Mouse (Mus musculus) retina, postnatal 1 day (tissue): Measurements from ENCODE around the gene Ttc39a.
"Not testable (repeated sequence)": the region's sequence is repeated elsewhere in the genome, so short reads cannot be mapped to it uniquely, and the experiment has no call there.

Experiments used
- DNase-seq: peaks from one replicate; pipeline ENCODE4 v3.0.0-alpha.2; 2012

Gene Ttc39a

DNA sequence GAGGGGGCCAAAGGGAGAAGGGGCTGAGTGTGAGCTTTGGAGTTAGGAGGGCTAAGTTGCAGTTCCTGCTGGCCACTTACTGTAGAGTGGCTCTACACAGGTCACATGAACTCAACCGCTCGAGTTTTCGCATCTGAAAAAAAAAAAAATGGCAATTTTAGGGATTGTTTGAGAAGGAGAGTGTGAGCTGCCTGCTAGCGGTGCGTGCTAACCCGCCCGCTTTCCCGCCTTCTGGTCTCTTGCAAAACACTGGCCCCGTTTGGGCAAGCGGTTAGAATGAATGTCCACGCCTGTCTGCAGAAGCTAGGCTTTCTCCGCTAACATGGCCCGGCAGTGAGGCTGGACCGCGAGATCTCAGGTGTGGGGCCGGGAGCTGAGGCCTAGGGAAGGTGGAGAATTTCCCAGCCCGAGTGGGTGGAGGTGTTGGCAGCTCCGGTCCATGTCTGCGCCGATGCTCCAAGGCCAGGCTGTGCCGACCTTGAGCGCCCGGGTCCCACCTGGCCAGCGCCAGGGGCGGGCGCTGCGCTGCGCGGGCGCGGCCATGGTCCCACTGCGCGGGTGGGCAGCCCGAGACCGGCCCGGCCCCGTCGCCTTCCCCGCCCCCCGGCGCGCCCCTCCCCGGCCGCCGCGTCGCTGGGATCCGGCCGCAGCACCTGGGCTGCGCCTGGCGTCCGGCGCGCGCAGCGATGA lies at the start of gene Ttc39a:
Gene Ttc39a (plus strand): TSS at position 138 of the 690 bp plus-strand sequence.
- peak; percentile 53 for DNase-seq

GRCm38 (mm10) chr4:109378107-109378506 lies 28.3 kb upstream of the Ttc39a start:
- DNase-seq, result no peak

- DNase-seq, result no peak
These were observed 24.0 kb upstream of the Ttc39a start for GRCm38 (mm10) chr4:109382457-109382856.

- DNase-seq, result no peak
These were observed 20.8 kb upstream of the Ttc39a start for GRCm38 (mm10) chr4:109385599-109385998.

DNA sequence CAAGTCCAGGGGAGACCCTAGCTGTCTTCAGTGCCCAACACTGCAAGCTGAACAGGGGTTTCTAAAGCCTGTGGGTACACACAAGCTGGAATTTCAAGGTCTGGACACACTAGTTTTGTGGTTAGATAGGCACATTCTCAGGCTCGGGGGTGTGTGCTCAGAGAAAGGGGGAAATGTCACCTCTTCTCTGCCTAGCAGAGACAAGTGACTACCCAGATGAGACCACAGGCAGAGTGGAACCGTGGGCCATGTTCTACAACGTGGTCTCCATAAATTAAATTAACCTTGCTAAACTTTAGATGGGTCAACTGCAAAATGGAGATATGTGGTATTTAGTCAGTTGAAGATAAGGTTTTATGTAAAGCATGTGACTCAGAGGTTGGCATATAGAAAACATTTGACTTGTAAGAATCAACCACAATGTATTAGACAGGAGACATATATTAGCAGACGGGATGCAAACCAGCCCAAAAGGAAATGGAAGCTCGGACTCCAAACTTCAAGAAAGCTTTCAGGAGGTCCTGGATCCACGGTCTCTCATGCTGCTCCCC lies 13.1 kb upstream of the Ttc39a start:
- no peak for DNase-seq

- peak; percentile 18 for DNase-seq
These were observed 12.5 kb upstream of the Ttc39a start for GRCm38 (mm10) chr4:109393902-109394301.

GRCm38 (mm10) chr4:109394314-109395074 lies 11.9 kb upstream of the Ttc39a start:
- DNase-seq, result no peak

DNA sequence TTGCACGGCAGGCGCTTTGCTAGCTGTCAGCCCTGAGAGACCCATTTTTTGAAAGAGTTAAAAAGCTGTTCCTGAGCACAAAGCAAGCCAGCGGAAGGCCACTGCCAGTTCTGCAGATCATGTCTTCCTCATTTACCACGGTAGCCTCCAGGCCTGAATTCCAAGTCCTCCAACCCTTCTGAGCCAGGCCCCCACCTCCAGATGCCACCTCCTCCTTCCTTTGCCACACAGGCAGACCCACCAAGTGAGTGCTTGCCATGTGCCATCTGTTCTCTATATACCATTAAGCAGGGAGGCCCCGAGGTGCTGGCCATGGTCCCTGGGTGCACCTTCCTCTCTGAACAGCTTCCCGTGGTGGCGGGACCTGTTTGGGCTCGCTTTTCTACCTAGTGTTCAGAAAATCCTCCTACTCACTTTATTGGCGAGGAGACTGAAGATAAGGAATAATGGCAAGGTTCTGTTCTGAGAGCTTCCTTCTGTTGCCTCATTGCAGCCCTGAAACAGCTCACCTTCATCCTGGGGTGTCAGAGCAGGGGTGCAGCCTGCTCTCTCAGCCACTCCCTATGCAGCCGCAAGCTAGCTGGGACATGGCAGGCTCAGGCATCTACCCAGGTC lies 6.0 kb upstream of the Ttc39a start:
- DNase-seq, result no peak

DNA sequence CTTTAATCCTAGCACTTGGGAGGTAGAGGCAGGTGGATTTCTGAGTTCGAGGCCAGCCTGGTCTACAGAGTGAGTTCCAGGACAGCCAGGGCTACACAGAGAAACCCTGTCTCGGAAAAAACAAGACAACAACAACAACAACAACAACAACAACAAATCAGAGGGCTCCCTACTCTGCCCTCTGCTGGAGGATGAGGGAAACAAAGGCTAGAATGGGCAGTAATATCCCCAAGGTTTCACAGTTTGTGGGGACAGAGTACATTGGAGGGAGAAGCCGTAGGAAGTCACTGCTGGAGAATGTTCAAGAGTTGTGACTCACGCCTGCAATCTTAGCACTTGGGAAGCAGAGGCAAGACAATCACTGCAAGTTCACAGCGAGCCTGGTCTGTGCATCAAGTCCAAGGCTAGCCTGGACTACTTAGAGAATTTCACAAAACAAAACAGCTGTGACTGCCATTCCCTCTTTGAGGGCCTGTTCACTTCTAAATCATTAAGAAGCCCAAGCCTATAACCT lies 5.2 kb upstream of the Ttc39a start:
- DNase-seq, result no peak

- not testable (repeated sequence) for DNase-seq
These were observed 1.5 kb upstream of the Ttc39a start for GRCm38 (mm10) chr4:109404908-109405307.

DNA sequence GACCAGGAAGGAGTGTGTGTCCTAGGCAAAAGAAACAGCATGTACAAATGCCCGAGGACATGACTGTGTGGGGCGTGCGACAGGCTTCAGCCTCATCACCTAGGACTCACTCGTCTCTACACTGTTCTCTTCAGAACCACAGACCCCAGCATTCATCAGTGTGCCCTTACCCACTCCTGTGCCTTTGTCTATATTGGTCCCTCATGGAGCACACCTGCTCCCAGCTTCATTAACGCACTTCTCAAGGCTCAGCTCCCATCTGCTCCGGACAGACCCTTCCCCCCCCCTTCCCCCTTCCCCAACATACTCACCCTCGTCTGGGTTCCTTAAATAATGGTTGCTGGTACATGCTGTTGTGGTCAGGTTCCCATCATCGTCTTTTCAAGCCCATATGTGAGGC lies 1.0 kb upstream of the Ttc39a start:
- no peak for DNase-seq

- peak; percentile 67 for DNase-seq
These were observed 353 bp upstream of the Ttc39a start for GRCm38 (mm10) chr4:109406054-109406485.

DNA sequence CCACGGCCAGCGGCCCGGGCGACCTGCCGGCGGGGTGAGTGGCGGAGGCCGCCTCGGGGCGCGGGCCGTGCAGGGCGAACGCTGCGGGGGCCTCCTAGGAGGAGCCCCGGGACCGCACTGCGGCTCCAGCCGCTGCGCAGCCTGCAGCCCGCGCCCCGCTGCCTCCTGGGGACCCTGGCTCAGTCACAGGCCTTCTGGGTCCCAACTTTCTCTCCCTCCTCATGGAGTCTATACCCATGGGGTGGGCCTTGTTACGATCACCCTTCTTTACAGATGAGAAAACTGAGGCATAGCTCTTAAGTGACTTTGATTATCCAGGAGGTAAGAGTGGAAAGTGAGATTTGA lies 725 bp downstream of the Ttc39a start:
- no peak for DNase-seq

DNA sequence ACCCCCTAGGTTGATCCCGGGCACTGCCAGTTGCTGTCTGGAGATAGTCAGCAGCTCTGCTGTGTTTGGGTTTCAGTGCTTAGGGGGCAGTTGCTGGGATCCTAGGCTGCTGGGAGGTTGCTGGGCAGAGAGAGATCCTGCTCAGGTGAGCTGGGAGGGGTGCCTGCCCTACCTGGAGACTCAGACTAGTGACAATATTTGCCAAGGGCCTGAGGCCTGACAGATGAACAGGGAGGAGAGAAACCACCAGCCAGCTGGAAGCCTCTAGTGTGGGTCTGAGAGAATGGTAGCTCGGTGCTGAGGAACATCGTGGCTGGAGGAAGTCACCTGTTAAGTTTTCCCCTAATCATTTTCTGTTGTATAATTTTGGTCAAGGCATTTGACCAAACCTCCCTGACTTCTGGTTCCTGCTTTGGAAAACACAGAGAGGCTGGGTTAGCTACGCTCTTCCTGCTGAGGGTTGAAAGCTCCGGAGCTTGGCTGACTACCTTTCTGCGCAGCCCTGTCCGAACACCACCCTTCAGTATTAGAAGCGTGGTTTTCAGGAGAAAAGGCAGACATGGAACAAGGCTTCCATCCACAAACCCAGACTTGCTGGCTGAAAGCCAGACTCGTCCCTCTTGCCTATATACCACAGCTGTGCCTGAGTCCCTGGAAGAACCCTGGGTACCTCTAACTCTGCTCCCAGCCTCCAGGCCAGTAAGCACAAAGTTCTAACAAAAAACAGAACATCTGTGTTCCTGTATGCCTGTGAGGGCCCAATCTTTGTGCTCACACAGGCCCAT lies 1.5 kb downstream of the Ttc39a start:
- DNase-seq, result no peak

DNA sequence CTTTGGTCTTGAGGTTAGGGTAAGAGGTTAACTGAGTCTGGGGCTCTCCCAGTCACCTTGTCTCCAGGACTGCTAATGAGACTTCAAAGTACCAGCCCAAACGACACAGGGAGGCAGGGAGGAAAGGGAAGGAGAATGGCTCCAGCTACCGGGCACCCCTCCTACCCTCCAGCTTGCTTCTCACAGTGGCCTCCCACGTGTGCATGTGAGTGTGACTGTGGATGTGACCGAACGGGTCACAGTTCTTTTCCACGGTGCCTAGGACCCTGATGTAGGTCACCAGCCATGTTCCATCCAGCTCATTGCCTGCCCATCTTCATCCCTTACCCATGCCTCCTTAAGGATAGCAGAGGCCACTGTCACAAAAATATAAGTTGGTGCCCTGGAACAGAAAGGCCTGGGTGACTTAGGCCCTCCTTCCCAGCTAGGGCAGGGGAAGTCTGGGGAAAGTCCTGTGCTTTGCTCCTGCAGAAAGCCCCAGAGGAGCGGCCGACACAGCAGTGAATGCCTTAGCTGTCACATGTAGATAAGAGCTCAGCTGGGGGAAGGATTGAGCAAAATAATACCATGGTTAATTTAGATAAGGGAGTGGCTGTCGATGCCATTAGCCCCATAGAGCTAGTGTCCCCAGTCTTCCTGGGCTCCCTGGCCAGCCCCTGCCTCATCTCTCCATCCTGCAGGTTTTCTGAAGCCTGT lies 4.4 kb downstream of the Ttc39a start:
- no peak for DNase-seq

- DNase-seq, result no peak
These were observed 5.0 kb downstream of the Ttc39a start for GRCm38 (mm10) chr4:109411377-109411967.

DNA sequence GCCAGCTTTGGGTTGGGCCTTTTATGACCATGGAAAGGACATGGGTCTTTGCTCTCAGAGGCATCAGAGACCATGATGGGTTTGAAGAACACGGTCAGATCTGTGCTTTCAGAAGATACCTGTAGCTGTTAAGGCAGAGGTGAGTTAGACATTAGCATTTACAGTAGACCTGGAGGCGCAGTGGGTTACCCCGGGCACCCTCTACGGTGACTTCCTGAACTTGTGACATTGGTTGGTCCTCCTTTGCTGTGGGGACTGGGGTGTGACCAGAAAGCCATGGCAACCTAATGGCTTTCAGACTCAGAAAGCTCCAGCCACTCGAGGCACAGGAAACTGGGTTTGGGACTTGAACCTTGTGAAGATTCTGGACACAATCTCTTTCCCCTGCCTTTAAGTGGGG lies 5.8 kb downstream of the Ttc39a start:
- no peak for DNase-seq

DNA sequence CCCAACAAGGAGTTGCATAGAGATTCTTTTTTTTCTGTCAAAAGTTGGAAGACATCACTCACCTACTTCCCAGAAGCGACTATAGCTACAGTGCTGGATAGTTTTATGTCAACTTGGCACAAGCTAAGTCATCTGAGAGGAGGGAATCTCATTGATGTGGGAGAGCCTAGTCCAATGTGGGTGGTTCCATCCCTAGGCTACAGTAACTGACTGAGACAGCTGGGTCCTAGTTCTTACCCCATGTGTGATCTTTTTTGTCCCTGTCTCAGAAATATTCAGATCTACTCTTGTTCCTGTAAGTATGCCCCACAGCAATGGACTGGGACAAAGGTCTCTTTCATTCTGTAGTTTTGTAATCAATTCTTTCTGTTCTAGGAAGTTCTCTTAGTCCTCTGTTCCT lies 11.6 kb downstream of the Ttc39a start:
- DNase-seq, result no peak

DNA sequence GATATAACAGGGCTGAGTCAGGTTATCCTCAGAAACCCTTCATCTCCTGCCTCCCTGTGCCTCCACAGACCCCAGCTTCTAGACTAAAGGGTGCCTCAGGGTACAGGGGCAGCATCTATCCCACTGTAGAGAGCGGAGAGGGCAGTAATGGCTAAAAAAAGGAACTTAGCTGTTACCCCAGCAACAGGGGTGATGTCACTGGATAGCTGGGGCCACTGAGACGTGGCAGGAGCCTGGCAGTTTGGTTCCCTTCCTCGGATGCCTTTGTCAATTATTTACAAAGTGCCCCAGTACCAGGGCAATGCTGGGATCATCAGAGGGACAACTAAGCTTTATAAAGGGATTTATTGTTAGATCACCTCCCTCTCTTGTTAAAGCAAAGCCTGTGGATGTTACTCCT lies 12.6 kb downstream of the Ttc39a start:
- no peak for DNase-seq

GRCm38 (mm10) chr4:109419563-109419962 lies 13.1 kb downstream of the Ttc39a start:
- DNase-seq, result no peak

DNA sequence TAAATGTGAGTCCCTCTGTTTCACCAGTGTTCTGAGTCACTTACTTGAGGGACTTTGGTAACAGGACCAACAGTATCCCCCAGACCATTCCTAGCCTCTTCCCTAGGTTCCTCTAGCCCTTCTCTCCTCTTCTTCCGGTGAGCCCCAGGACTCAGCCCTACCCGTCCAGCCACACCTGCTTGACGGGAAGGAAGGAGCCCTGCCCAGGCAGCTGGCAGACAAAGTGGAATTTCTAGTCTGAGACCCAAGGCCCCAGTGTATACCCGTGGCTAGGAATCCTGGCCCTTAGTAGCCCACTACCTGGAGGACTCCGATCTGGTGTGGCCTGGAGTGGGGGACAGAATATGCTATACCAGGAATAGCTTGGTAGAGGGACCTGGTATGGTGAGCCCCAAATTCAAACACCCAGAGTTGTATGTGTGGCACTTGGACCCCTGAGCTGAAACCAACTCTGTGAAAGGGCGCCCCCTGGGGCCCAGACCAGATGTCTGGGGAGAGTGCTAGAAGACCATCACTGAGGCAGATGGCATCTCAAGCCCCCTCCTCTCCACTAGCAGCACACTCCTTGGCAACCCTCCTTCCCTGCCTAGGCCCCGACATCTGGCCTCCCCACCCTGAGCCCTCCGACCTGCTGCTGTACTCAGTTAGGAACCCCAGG lies 13.8 kb downstream of the Ttc39a start:
- no peak for DNase-seq
